Mouse (Mus musculus) left cerebral cortex, adult 18-20 months (tissue): ENCODE data around the gene Ifit3b. TPM values are rescaled to one million over a fixed set of nuclear protein-coding genes. Genes with fewer than 3 reads are reported as not detected.
"Not testable (repeated sequence)": the region's sequence is repeated elsewhere in the genome, so short reads cannot be mapped to it uniquely, and the experiment has no call there.

Experiments used
- DNase-seq, 2 experiments: peaks; one replicate each; pipeline ENCODE4 v3.0.0; 2021 to 2022; ENCODE audit warnings: low spot score in 2 of 2, mixed read lengths in 1 of 2
- long read RNA-seq, 2 experiments: library from polyadenylated mRNA; stranded (forward); transcript quantifications; one replicate each; pipeline ENCODE4 v2.0.0; 2021
- total RNA-seq, 2 experiments: library from RNA; stranded (reverse); gene quantifications; 2 replicates each; pipeline ENCODE4 v1.2.3; 2021

Ifit3b gene
- 1 to 10 TPM; 3.8 to 3.9 TPM for total RNA-seq
- long read RNA-seq, experiment 1, transcript Ifit3b-201 (2 exons, 2,000 nt): major isoform, 5 of 5 reads
- long read RNA-seq, experiment 1, partial matches to known transcripts: 0 of 5 reads
- long read RNA-seq, experiment 1, other reads (novel, unspliced or antisense): 0 of 5 reads
- long read RNA-seq, experiment 2, partial matches to known transcripts: 0 of 2 reads
- long read RNA-seq, experiment 2, other reads (novel, unspliced or antisense): 0 of 2 reads

GRCm38 (mm10) chr19:34607237-34608051 lies at the start of gene Ifit3b:
Gene Ifit3b (plus strand): TSS chr19:34607970.
- DNase-seq: not testable (repeated sequence)

DNA sequence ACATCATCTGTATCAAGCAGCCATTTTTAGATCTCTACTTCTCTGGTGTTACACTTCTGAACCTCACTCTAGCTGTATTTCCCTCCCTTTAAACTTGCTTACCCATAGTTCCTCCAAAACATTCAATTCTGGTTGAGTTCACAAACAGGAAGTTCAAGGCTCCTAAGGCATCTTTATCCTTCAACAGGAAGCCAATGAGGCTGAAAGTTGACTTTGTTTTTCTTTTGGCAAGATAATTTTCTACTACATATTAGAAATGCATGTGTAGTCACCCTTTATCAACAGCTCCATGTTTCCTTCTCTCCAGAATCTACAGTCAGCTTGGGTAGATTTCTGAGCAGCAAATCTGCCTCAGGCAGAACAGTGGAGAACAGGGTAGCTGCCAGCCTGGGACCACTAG lies 45.2 kb upstream of the Ifit3b start:
- no peak for DNase-seq

GRCm38 (mm10) chr19:34566178-34566784 lies 41.5 kb upstream of the Ifit3b start:
- no peak for DNase-seq

DNA sequence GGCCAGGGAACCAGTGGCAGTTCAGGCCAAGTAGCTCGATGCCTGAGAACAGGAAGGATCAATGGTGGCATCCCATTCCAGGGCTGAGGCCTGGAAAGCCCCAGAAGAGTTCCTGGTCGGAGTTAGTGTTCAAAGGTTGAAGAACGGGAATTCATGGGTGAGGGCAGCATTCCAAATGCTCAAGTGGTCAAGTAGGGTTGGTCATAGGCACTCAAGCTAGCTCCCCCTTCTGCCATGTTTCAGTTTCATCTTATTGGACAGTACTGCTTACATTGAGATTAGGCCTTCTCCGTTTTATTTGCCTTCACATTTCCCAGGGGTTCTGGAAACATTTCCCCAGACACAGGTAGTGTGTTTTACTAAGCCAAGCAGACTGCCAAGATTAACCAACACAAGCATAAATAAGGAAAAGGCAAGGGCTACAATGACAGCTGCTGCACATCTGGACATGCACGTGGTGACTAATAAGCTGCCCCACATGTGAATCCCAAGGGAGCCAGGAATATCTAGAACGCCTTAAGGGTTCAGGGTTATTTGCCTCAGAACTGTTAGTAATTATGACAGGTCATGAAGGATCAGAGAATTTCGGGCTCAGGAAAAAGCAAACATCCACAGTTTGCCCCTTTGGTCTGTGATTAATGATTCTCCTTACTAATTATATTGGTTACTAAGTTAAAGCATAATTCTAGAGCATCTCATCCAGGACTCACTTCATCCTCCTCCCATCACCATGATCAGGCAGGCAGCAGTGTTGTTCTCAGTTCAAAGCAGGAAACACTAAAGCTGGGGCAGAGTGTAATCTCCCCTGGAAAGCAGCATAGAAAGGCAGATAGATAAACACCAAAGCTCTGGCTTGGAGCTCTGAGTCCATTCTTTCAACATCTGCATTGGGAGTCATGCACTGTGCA lies 38.5 kb upstream of the Ifit3b start:
- no peak for DNase-seq

GRCm38 (mm10) chr19:34569896-34570476 lies 37.8 kb upstream of the Ifit3b start:
- DNase-seq: no peak

GRCm38 (mm10) chr19:34571080-34571479 lies 36.7 kb upstream of the Ifit3b start:
- no peak for DNase-seq

- DNase-seq: no peak
Measured at GRCm38 (mm10) chr19:34573650-34574049, 34.1 kb upstream of the Ifit3b start.

DNA sequence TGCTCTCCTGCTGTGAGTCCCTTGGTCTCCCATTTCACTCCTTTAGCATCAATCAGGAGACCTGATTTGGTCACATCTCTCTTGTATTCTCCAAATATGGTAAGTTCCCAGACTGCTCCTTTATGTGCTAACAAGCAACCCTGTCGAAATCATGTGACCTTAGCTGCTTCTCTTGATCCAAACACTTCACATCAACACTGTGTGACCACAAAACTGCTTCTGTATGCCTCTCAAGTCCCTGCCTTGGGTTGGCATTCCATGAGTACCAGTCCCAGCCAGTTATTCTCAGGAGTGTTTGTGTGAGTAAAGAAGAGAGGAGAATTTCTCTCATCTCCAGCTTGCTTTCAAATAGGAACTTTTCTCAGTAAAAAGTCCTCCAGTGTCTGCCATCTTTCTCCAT lies 30.6 kb upstream of the Ifit3b start:
- DNase-seq: no peak

- DNase-seq: not testable (repeated sequence)
Measured at GRCm38 (mm10) chr19:34582696-34583095, 25.1 kb upstream of the Ifit3b start.

DNA sequence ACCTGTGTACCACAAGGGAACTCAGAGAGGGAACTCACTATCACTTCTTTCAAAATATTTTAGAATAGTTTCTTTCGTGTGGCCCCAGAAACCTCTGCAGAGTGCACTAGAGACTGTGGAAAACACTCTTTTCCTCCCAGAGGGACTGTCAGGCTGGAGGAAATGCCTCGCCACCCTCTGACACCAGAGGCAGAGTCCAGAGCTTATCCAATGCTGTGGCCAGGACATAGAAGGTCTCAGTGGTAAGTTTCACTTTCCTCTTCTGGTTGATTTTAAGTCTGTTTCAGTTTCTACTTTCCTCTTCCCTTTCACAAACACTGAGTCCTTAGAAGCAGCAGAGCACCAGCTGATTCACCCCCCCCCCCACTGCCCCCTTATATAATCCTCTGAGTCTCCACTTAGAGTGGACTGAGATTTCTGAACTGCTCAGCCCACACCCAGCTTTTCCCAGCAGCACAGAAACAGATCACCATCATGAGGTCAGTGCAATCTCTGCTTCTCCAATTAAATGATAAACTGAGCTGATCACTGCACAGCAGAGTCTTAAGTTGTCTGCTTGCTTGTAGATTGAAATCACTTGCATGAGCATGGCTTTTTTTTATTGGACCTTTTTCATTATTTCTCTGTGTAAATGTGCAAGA lies 24.5 kb upstream of the Ifit3b start, which contains the start of gene Ifit3:
TSS of gene Ifit3 (plus strand) at position 406 of the 641 bp plus-strand sequence.
- DNase-seq: not testable (repeated sequence)

GRCm38 (mm10) chr19:34585740-34586458 lies 21.9 kb upstream of the Ifit3b start:
- DNase-seq: not testable (repeated sequence)

GRCm38 (mm10) chr19:34587898-34588692 lies 19.7 kb upstream of the Ifit3b start:
- DNase-seq: not testable (repeated sequence)

- DNase-seq: no peak
Measured at GRCm38 (mm10) chr19:34588959-34589358, 18.8 kb upstream of the Ifit3b start.

GRCm38 (mm10) chr19:34593456-34593855 lies 14.3 kb upstream of the Ifit3b start:
- no peak for DNase-seq

DNA sequence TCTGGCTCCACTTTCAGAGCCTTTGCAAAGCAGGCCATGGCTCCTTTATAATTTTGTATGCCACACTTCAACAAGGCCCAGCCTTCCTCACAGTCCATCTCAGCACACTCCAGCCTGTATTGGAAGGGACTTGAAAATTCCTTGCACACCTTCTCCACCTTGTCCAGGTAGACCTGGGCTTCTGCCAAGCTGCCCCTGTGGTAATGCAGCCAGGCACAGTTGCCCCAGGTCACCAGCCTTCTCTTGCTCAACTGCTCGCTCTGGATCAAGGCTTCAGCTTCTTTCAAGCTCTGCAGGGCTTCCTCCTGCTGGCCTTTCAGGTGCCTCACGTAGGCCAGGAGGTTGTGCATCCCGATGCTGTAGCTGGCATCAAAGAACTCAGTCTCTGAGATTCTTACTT lies 13.2 kb upstream of the Ifit3b start:
- not testable (repeated sequence) for DNase-seq

GRCm38 (mm10) chr19:34596811-34597210 lies 11.0 kb upstream of the Ifit3b start:
- DNase-seq: no peak

- DNase-seq: peak in 1 of 2 experiments; percentile 17
Measured at GRCm38 (mm10) chr19:34598341-34598740, 9.4 kb upstream of the Ifit3b start.

- DNase-seq: not testable (repeated sequence)
Measured at GRCm38 (mm10) chr19:34599250-34599649, 8.5 kb upstream of the Ifit3b start.
